Mouse (Mus musculus) stomach, postnatal 0 days (tissue): ENCODE measurements around the gene Mthfs.
"Not testable (repeated sequence)": the region's sequence is repeated elsewhere in the genome, so short reads cannot be mapped to it uniquely, and the experiment has no call there.

Experiments used
- CTCF ChIP-seq: IDR thresholded peaks from 2 replicates; pipeline ENCODE4 v1.5.1; 2016; ENCODE audit warnings: antibody characterized with exemption, low read depth, mild to moderate bottlenecking, moderate library complexity
- EP300 ChIP-seq: optimal IDR thresholded peaks from 2 replicates; pipeline ENCODE3; 2016; ENCODE audit warnings: antibody characterized with exemption

DNA sequence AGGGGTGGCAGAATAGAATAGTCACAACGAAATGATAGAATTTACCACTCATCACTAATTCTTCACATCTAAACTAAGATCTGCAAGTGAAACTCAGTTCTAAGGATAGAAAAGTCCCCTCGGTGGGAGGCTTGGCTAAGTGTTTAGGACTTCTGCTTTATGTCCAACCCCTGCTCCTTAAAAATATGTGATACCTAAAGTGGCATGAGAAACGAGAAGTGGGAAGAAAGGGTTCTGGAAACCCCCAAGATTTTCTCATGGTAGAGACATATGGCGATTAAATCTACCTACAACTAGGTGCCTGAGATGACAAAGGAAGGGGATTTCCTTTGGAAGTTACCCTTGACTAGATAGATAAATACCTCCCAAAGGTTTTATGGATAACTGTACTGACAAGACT is 31.0 kb upstream of the Mthfs start:
- TF ChIP-seq CTCF, EP300: not testable (repeated sequence)
